Mouse (Mus musculus) forebrain, embryonic 11.5 days (tissue): ENCODE measurements at regions not wholly inside any gene's neighbourhood (a gene's known extent, or its start where the extent isn't known, plus 50 kb on each side); places are given as distances from the start of the nearest gene placed in this dataset.

ENCODE experiments used
- ATAC-seq: fragments of 200-750 bp; cut with Nextera tagmentation; replicated peaks from 2 replicates; pipeline ENCODE4 v1.8.0; 2017; ENCODE audit warnings: moderate TSS enrichment; ENCODE audit not compliant: low FRiP score
- DNase-seq: peaks from one replicate; pipeline ENCODE4 v3.0.0-alpha.2; 2017; ENCODE audit warnings: low spot score
- H3K27ac ChIP-seq: fragments of 300-500 bp; sonication (generic); 2 replicates; pipeline ENCODE4 v1.5.1; 2014; ENCODE audit warnings: low read depth, low read length
- H3K27me3 ChIP-seq: fragments of 300-500 bp; sonication (generic); 2 replicates; pipeline ENCODE4 v1.6.1; 2014; ENCODE audit warnings: mild to moderate bottlenecking, low read length, mixed read lengths; ENCODE audit not compliant: control insufficient read depth, insufficient read depth
- H3K36me3 ChIP-seq: fragments of 300-500 bp; sonication (generic); 2 replicates; pipeline ENCODE4 v1.6.1; 2014; ENCODE audit warnings: mild to moderate bottlenecking, low read length, moderate library complexity, mixed read lengths; ENCODE audit not compliant: control insufficient read depth, insufficient read depth
- H3K4me1 ChIP-seq: fragments of 300-500 bp; sonication (generic); replicated peaks from 2 replicates; pipeline ENCODE4 v1.6.1; 2014; ENCODE audit warnings: low read length, mixed read lengths; ENCODE audit not compliant: control insufficient read depth, insufficient read depth
- H3K4me2 ChIP-seq: fragments of 300-500 bp; sonication (generic); 2 replicates; pipeline ENCODE4 v1.6.1; 2014; ENCODE audit warnings: low read depth, mild to moderate bottlenecking, low read length, moderate library complexity, mixed read lengths; ENCODE audit not compliant: severe bottlenecking
- H3K4me3 ChIP-seq: fragments of 300-500 bp; sonication (generic); 2 replicates; pipeline ENCODE4 v1.5.1; 2014; ENCODE audit warnings: low read depth, low read length
- H3K9ac ChIP-seq: fragments of 300-500 bp; sonication (generic); 2 replicates; pipeline ENCODE4 v1.6.1; 2014; ENCODE audit warnings: low read length
- H3K9me3 ChIP-seq: fragments of 300-500 bp; sonication (generic); 2 replicates; pipeline ENCODE4 v1.6.1; 2016; ENCODE audit warnings: low read length, mixed read lengths; ENCODE audit not compliant: control insufficient read depth
- WGBS: fragments of 180-500 bp; shearing (Covaris S2); extraction: QIAGEN DNeasy Blood & Tissue Kit; methylation state at CpG from one replicate; pipeline ENCODE4 v1.1.7; 2014; 5-methylcytosine and 5-hydroxymethylcytosine counted together

DNA sequence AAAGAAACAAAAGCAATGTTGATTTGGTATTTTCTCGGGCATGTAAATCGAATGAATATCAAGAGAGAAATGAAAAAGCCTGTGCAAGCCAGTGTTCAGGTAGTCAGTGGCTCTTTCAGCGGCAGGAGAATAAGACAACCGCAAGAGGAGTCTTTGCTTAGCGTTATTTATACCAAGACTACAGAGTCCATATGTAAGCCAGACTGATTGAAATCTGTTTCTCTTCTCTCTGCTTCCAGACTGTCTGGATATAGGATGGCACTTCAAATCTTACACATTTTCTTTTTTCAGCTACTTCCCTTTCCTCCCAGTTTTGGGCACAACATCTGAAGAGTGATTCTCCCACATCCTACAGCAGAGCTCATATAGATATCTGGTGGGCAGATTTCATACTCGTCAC, 105.9 kb upstream of the Tmco5 start:
- Histone ChIP-seq H3K4me2 (no peak overlapping the region), H3K4me1 (no peaks in the 10 kb centered on the region), H3K9me3 (no peaks in the 10 kb centered on the region), H3K27me3 (no peaks in the 10 kb centered on the region), H3K27ac (no peak overlapping the region), H3K4me3 (no peak overlapping the region), H3K9ac (no peak overlapping the region), H3K36me3 (no peaks in the 10 kb centered on the region)
- ATAC-seq, result no peak
- no peak for DNase-seq
- WGBS, result 90% methylated on average over 6 of the region's 6 CpGs

DNA sequence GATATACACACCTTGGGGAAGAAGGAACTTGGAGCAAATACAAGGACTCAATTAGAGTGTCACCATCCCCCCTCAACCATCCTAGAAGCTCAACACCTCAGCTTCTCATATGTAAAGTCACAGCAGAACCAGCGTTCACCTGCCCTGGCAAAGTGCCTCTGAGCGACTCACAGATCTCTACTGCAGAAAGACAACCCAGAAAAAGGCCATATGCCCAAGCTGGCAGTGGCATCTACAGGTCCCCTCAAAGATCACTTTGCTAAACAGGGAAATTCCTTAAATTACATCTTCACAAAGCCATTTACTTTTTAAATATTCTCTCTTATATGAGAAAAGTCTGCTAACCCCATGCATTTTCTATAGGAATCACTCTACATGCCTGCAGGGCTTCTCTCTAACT, 78.3 kb upstream of the Tmco5 start:
- DNase-seq, result no peak
- Histone ChIP-seq H3K9me3 (no peaks in the 10 kb centered on the region), H3K4me1 (no peaks in the 10 kb centered on the region), H3K36me3 (no peaks in the 10 kb centered on the region), H3K4me2 (no peak overlapping the region), H3K9ac (no peak overlapping the region), H3K27me3 (no peaks in the 10 kb centered on the region), H3K4me3 (no peak overlapping the region), H3K27ac (no peak overlapping the region)
- ATAC-seq, result no peak
- 83% methylated on average over 2 of the region's 2 CpGs for WGBS

DNA sequence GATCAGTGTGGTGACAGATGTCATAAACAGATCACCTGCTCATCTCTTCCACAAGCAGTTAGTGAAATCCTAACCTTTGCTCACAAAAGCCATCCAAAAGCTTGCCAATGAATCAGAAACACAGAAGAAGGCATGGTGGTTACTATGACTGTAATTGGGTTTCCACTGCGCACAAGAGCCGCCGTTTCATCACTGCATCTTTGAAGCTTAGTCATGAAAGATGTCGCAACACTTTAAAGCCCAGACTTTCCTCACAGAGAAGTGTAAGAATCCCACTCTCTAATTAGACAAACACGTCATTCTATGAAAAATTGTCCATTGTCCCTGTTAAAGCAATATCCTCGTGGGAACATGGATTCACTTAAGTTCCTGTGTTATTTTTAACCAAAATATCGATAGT, 76.9 kb upstream of the Tmco5 start:
- no peak for ATAC-seq
- no peak for DNase-seq
- H3K4me3 ChIP-seq, result no peak overlapping the region
- H3K36me3 ChIP-seq, result no peaks in the 10 kb centered on the region
- no peaks in the 10 kb centered on the region for H3K27me3 ChIP-seq
- H3K4me2 ChIP-seq, result no peak overlapping the region
- no peak overlapping the region for H3K9ac ChIP-seq
- H3K27ac ChIP-seq, result no peak overlapping the region
- H3K4me1 ChIP-seq, result no peaks in the 10 kb centered on the region
- H3K9me3 ChIP-seq, result no peaks in the 10 kb centered on the region
- 89% methylated on average over 7 of the region's 7 CpGs for WGBS

DNA sequence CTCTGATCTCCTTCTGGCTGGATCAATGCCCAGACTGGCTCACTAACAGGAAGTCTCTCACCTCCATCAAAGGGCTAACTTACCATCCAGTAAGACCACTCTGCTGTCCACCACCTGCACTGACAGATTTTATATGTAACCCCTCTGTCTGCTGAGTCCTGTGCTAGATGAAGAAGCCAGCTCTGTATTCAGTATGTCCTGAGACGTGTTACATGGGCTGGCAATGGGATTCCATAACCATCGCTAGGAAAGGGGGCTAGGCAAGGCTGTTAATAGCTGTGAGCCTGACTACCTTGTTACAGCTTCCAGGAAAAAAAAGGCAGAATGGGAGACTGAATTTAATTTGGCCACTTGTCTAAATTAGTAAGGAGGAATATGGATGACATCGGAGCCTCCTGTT, 71.3 kb upstream of the Tmco5 start:
- no peak for DNase-seq
- 59% methylated on average over 3 of the region's 3 CpGs for WGBS
- Histone ChIP-seq H3K9ac (no peak overlapping the region), H3K9me3 (no peaks in the 10 kb centered on the region), H3K4me1 (peaks cover 3% of the 10 kb centered on the region; the same call in 1 of the 2 replicates), H3K27me3 (no peaks in the 10 kb centered on the region; the same call in 1 of the 2 replicates), H3K4me2 (no peak overlapping the region), H3K36me3 (no peaks in the 10 kb centered on the region), H3K27ac (no peak overlapping the region), H3K4me3 (no peak overlapping the region)
- peak; percentile 45; the same call in 1 of the 2 replicates for ATAC-seq

DNA sequence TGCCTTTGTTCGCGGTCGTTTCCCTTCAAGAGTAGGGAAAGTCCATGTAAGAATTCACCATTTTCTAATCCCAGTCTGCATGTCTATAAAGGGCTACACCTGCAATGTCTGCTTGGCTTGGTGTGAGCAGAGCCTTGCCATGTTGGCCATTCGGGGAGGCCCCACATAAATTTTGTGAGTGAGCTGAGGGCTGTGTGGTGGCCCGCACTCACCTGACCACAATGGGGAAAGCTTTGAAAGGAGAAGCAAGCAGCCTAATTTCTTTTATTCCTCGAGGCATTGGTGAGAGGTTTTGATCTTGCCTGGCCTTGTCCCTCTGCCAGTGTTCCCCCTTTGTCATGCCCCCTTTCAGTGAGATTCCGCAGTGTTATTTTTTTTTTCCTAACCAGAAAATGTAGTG, 70.9 kb upstream of the Tmco5 start:
- Histone ChIP-seq H3K36me3 (no peaks in the 10 kb centered on the region), H3K9ac (no peak overlapping the region), H3K4me1 (peaks cover 3% of the 10 kb centered on the region; the same call in 1 of the 2 replicates), H3K27ac (no peak overlapping the region), H3K9me3 (no peaks in the 10 kb centered on the region), H3K4me2 (no peak overlapping the region), H3K27me3 (no peaks in the 10 kb centered on the region; the same call in 1 of the 2 replicates), H3K4me3 (no peak overlapping the region)
- peak; percentile 16 for ATAC-seq
- WGBS, result 56% methylated on average over 7 of the region's 7 CpGs
- DNase-seq, result no peak

DNA sequence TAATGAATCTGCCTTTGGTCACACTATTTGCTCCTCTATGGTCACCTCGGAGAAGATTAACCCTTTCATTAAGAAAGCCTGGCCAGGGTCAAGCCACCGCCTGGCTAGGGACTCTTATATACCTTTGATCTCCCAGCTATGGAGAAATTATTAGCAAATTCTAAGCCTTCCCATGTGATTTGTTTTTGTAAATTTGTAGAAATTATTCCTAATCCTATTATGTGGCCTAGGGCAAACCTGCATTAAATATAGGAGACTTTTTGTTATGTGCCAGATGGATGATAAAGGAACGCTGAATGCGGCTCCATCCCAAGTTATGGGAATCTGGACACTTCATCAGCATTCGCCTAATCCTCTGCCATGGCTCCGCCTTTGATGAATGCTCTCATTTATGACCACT, 70.4 kb upstream of the Tmco5 start:
- ATAC-seq (peak; percentile 57; the same call in 1 of the 2 replicates), DNase-seq (no peak)
- Histone ChIP-seq H3K9ac (no peak overlapping the region), H3K4me2 (no peak overlapping the region), H3K4me3 (no peak overlapping the region), H3K36me3 (no peaks in the 10 kb centered on the region), H3K27me3 (no peaks in the 10 kb centered on the region; the same call in 1 of the 2 replicates), H3K9me3 (no peaks in the 10 kb centered on the region), H3K27ac (no peak overlapping the region), H3K4me1 (peaks cover 3% of the 10 kb centered on the region; the same call in 1 of the 2 replicates)
- 48% methylated on average over 6 of the region's 6 CpGs for WGBS

DNA sequence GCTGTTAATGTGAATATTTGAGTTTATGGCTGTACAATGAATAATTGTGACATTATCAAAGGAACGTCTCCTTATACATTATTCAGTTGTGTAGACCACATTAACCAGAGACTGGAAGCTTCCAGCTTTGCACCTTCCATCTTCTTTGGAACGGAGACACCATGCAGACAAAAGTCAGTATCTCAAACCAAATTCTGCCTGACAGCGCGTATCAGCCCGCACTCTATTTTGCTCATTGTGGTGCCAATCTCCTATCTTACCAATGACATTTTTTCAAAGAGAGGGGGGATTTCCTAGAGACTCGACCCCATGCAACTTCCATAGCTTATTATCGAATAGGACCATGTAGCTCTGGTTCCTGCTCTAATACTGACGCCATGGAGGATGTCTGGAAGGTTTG, 69.9 kb upstream of the Tmco5 start:
- H3K27ac ChIP-seq, result no peak overlapping the region
- H3K9me3 ChIP-seq, result no peaks in the 10 kb centered on the region
- no peak for DNase-seq
- peaks cover 3% of the 10 kb centered on the region; the same call in 1 of the 2 replicates for H3K4me1 ChIP-seq
- ATAC-seq, result no peak
- 87% methylated on average over 8 of the region's 8 CpGs for WGBS
- H3K4me3 ChIP-seq, result no peak overlapping the region
- H3K27me3 ChIP-seq, result no peaks in the 10 kb centered on the region; the same call in 1 of the 2 replicates
- H3K9ac ChIP-seq, result no peak overlapping the region
- H3K4me2 ChIP-seq, result no peak overlapping the region
- no peaks in the 10 kb centered on the region for H3K36me3 ChIP-seq

DNA sequence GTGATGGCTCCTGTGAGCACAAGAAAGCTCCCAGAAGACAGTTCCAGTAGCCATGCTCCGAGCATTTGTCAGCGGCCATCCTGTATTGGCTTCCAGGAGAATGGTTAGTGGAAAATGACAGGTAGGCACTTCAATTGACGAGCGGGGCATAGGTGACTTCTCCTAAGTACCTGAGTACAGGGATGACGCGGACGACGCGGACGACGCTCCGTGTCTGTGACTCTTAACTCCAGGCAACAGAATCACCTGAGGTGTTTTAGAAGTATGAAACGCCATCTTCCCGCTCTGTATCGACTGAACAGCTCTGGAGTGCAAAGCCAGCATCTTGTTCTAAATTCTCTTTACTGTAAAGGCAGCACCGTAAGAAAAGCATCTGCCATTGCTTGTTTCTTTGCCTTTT, 68.4 kb upstream of the Tmco5 start:
- no peak overlapping the region for H3K27ac ChIP-seq
- ATAC-seq (no peak), DNase-seq (no peak)
- H3K9ac ChIP-seq, result no peak overlapping the region
- WGBS, result 97% methylated on average over 16 of the region's 16 CpGs
- no peaks in the 10 kb centered on the region; the same call in 1 of the 2 replicates for H3K27me3 ChIP-seq
- H3K4me3 ChIP-seq, result no peak overlapping the region
- H3K36me3 ChIP-seq, result no peaks in the 10 kb centered on the region
- H3K4me2 ChIP-seq, result no peak overlapping the region
- H3K4me1 ChIP-seq, result peaks cover 3% of the 10 kb centered on the region; the same call in 1 of the 2 replicates
- H3K9me3 ChIP-seq, result no peaks in the 10 kb centered on the region

DNA sequence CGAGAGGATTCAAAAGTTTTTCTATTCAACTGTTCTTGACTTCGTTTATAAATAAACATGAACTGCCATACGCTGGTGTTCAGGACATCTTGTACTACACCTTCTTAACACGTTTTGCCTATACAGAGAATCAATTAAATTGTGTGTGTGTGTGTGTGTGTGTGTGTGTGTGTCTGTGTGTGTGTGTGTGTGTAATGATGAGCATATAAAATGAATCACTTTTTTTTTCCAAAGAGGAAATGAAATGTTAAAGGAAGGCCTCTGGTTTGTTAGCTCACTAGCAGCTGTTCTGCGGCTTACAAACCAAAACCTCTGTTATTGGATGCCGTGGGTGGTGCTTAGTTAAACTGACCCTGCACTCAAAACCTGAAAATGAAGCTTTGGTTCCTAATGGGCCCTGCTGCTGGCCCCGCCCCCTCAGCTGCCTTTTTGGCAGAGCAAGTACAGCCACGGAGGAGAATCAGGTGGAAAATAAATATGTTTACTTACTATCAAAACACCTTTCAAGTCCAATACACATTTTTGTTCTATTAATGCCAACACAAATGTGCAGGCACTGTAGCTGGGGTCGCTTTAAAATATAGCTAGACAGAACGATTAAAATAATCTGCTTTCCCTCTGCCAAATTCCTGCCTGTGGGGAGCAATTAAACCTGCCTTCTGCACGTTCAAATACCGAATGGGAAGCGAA, 65.5 kb upstream of the Tmco5 start:
- Histone ChIP-seq H3K36me3 (no peaks in the 10 kb centered on the region), H3K27me3 (no peaks in the 10 kb centered on the region; the same call in 1 of the 2 replicates), H3K4me1 (no peaks in the 10 kb centered on the region; the same call in 1 of the 2 replicates), H3K4me2 (no peak overlapping the region), H3K9ac (no peak overlapping the region), H3K4me3 (no peak overlapping the region), H3K9me3 (no peaks in the 10 kb centered on the region), H3K27ac (no peak overlapping the region)
- DNase-seq (no peak), ATAC-seq (peak; percentile 57; the same call in 1 of the 2 replicates)
- 34% methylated on average over 13 of the region's 13 CpGs for WGBS
